Mouse (Mus musculus) stomach, embryonic 15.5 days (tissue): ENCODE data around the gene Pparg. TPM values are rescaled to one million over a fixed set of nuclear protein-coding genes. Genes with fewer than 3 reads are reported as not detected.

ENCODE experiments used
- ATAC-seq: fragments of 200-750 bp; cut with Nextera tagmentation; 2 replicates; pipeline ENCODE4 v1.8.0; 2017; ENCODE audit warnings: low read depth, moderate number of reproducible peaks, moderate TSS enrichment; ENCODE audit not compliant: insufficient read depth, low FRiP score
- H3K27ac ChIP-seq: fragments of 300-500 bp; sonication (generic); 2 replicates; pipeline ENCODE4 v1.5.1; 2015; ENCODE audit warnings: mild to moderate bottlenecking, inconsistent platforms
- H3K27me3 ChIP-seq: fragments of 300-500 bp; sonication (generic); replicated peaks from 2 replicates; pipeline ENCODE4 v1.6.1; 2015; ENCODE audit warnings: inconsistent platforms
- H3K36me3 ChIP-seq: fragments of 300-500 bp; sonication (generic); 2 replicates; pipeline ENCODE4 v1.6.1; 2015; ENCODE audit warnings: inconsistent platforms
- H3K4me1 ChIP-seq: fragments of 300-500 bp; sonication (generic); 2 replicates; pipeline ENCODE4 v1.6.1; 2015; ENCODE audit warnings: inconsistent platforms
- H3K4me2 ChIP-seq: fragments of 300-500 bp; sonication (generic); 2 replicates; pipeline ENCODE4 v1.6.1; 2015; ENCODE audit warnings: mild to moderate bottlenecking, inconsistent platforms
- H3K4me3 ChIP-seq: fragments of 300-500 bp; sonication (generic); replicated peaks from 2 replicates; pipeline ENCODE4 v1.5.1; 2015; ENCODE audit warnings: inconsistent platforms
- H3K9ac ChIP-seq: fragments of 300-500 bp; sonication (generic); 2 replicates; pipeline ENCODE4 v1.6.1; 2015; ENCODE audit warnings: inconsistent platforms
- H3K9me3 ChIP-seq: fragments of 300-500 bp; sonication (generic); 2 replicates; pipeline ENCODE4 v1.6.1; 2016; ENCODE audit warnings: inconsistent platforms
- WGBS: fragments of 180-500 bp; shearing (Covaris S2); methylation state at CpG from one replicate; pipeline ENCODE4 v1.1.7; 2015; 5-methylcytosine and 5-hydroxymethylcytosine counted together
- polyA plus RNA-seq: library from polyadenylated mRNA; unstranded; fragments of >200 nt; fragmentation: Nextera tagmentation; extraction: Ambion mirVana; gene quantifications from 2 replicates; pipeline ENCODE4 v1.2.1, GENCODE M21; 2015

Pparg gene
- polyA plus RNA-seq: 15.6 and 17.1 TPM in 2 replicates

DNA sequence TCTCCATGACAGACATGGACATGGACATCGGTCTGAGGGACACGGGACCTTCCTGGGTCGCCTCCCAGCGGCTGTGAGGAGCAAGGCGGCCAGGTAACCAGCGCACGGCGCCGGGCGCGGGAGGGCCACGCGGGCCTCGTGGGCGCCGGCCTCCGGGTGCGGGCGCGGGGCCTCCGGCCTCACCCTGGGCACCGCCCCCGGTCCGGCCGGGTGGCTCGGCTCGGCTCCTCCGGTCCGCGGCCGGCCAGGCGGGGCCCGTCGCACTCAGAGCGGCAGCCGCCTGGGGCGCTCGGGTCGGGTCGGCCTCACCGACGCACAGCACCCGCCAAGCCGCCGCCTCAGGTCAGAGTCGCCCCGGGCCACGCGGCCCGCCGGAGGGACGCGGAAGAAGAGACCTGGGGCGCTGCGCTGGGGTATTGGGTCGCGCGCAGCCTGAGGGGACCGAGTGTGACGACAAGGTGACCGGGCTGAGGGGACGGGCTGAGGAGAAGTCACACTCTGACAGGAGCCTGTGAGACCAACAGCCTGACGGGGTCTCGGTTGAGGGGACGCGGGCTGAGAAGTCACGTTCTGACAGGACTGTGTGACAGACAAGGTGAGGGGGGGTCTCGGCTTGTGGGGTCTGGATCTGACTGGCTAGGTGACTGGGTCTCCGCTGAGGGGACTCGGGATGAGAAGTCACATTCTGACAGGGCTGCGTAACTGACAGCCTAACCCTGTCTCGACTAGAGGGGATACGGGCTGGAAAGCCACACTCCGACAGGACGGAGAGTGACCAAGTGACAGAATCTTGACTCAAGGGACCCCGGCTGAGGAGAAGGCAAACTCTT lies at the start of gene Pparg:
Gene Pparg (plus strand): TSS at position 176 of the 830 bp plus-strand sequence.
- no peaks in the 10 kb centered on the region for H3K36me3 ChIP-seq
- no peaks in the 10 kb centered on the region; the same call in 1 of the 2 replicates for H3K27me3 ChIP-seq
- peak within 1 kb of the TSS; percentile 40; the same call in 1 of the 2 replicates for H3K27ac ChIP-seq
- H3K9ac ChIP-seq: peak within 1 kb of the TSS; percentile 51
- ATAC-seq: peak; percentile 77
- no peaks in the 10 kb centered on the region for H3K9me3 ChIP-seq
- WGBS: under 1% methylated on average over 76 of the region's 76 CpGs
- peak within 1 kb of the TSS; percentile 98 for H3K4me2 ChIP-seq
- 0 out of 2 replicates have a peak, but pooled peaks cover 11% of the 10 kb centered on the region for H3K4me1 ChIP-seq
- peak within 1 kb of the TSS; percentile 60 for H3K4me3 ChIP-seq

DNA sequence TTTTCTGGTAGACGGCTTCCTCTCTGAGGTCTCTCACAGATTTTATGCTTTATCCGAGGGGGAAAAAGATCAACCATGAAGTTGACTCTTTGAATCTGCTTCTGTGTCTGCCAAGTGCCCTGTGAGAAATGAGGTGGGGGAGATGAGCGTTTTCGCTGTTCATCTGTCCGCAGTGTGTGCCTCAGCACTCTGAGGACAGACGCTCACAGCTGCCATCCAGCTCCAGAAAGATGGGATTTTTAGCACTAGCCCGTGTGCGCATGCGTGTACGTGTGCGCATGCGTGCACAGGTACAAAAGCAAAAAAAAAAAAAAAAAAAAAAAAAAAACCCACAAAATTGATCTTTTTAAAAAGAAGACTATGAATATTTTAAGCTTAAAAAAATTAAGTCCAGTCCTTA lies 48.0 kb upstream of the Pparg start:
- no peak for ATAC-seq
- H3K27ac ChIP-seq: no peak overlapping the region
- WGBS: 67% methylated on average over 12 of the region's 12 CpGs

DNA sequence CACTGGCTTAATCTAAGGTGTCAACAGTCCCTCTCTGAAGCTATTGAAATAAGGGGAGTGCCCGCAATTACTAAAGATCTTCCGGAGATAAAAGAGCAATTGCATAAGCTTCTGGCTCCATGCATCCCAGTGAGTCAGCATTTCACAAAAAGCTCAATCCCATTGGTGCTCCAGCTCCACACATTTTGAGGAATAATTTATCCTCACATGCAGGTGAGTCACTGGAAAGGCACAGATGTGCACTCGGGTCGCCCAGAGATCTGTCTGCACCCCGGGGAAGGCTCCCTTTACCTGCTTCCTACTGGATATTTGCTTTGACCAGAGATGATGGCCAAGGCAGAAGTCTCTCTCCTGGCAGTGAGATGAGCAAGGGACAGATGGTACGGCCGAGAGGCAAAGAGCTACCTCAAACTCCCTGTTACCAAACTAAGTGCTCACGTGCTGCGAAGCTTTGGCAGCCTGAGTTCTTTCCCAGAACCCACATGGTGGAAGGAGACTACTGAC lies 47.5 kb upstream of the Pparg start:
- 0 out of 2 replicates have a peak, but pooled peaks have one; percentile 35 for ATAC-seq
- Histone ChIP-seq H3K4me2 (no peak overlapping the region), H3K9me3 (no peaks in the 10 kb centered on the region), H3K36me3 (no peaks in the 10 kb centered on the region), H3K9ac (no peak overlapping the region), H3K4me3 (no peak overlapping the region), H3K27ac (no peak overlapping the region; the same call in 1 of the 2 replicates), H3K27me3 (no peaks in the 10 kb centered on the region), H3K4me1 (0 out of 2 replicates have a peak, but pooled peaks cover 5% of the 10 kb centered on the region)
- WGBS: 56% methylated on average over 9 of the region's 9 CpGs

More for the DNA sequence above, 48.0 kb upstream of the Pparg start:
- no peak overlapping the region for H3K9ac ChIP-seq
- no peaks in the 10 kb centered on the region for H3K36me3 ChIP-seq
- H3K27me3 ChIP-seq: no peaks in the 10 kb centered on the region
- H3K4me2 ChIP-seq: peak overlapping the region; percentile 16; the same call in 1 of the 2 replicates
- H3K4me1 ChIP-seq: 0 out of 2 replicates have a peak, but pooled peaks cover 5% of the 10 kb centered on the region
- no peak overlapping the region for H3K4me3 ChIP-seq
- no peaks in the 10 kb centered on the region for H3K9me3 ChIP-seq

DNA sequence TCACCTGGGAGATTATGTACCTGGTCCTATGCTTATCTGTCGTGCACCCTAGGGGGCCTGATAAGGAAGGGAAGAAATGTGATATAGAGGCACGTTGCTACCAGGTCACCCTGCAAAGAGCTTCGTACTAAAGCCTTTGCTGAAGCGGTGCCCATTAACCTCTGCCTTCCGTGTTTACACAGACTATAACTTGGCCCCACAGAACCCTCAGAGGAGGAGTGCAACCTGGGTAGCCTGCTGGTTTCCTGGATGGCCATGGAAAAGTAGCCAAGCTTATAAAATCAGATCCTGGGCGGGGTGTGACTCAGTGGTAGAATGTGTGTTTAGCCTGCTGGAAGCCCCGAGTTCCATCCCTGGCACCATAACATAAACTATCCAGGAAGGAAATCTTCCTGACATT lies 46.8 kb upstream of the Pparg start:
- 43% methylated on average over 7 of the region's 7 CpGs for WGBS
- peak; percentile 29; the same call in 1 of the 2 replicates for ATAC-seq
- Histone ChIP-seq H3K4me1 (0 out of 2 replicates have a peak, but pooled peaks cover 5% of the 10 kb centered on the region), H3K27ac (no peak overlapping the region), H3K9me3 (no peaks in the 10 kb centered on the region), H3K9ac (no peak overlapping the region), H3K4me2 (no peak overlapping the region), H3K27me3 (no peaks in the 10 kb centered on the region), H3K36me3 (no peaks in the 10 kb centered on the region), H3K4me3 (no peak overlapping the region)

DNA sequence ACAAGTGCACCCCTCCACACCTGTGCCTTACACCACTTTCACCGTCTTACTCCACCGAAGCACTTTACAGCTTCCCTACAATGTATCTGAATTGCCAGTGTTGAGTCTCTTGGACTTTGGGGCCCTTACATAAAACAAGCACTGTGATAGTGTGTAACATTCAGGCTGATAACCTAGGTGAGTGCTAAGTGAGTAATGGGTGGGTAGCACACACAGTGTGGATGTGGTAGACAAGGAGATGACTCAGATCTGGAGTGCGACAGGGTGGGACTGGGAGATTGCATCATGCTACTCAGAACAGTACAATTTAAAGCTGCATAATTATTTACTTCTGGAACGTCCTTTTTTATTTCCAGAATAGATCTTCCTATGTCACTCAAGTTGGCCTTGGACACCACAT lies 45.0 kb upstream of the Pparg start:
- H3K9me3 ChIP-seq: no peaks in the 10 kb centered on the region
- H3K27me3 ChIP-seq: no peaks in the 10 kb centered on the region
- no peak overlapping the region for H3K9ac ChIP-seq
- 76% methylated on average over 4 of the region's 4 CpGs for WGBS
- ATAC-seq: peak; percentile 73; the same call in 1 of the 2 replicates
- H3K27ac ChIP-seq: no peak overlapping the region
- H3K4me2 ChIP-seq: no peak overlapping the region
- 0 out of 2 replicates have a peak, but pooled peaks cover 5% of the 10 kb centered on the region for H3K4me1 ChIP-seq
- H3K36me3 ChIP-seq: no peaks in the 10 kb centered on the region
- no peak overlapping the region for H3K4me3 ChIP-seq

DNA sequence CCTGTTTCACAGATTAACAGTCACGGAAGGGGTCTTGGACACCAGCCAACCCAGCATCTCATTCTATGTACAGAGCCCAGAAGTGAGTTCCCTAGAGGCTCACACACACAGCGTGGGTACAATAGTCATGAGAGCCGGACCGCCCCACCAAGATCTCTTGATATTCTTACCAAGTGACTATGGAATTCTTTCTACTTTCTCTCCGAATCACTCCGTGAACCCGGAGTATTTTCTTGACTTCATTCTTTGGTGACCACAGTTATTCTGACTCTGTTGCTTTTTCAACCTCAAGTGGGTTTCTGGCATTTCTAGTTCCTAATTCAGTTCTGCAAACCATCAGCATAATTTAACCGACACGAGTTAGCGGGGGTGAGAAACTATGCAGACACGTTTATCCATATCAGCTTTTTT lies 43.9 kb upstream of the Pparg start:
- 61% methylated on average over 11 of the region's 11 CpGs for WGBS
- no peak overlapping the region for H3K4me3 ChIP-seq
- no peaks in the 10 kb centered on the region for H3K27me3 ChIP-seq
- no peaks in the 10 kb centered on the region for H3K9me3 ChIP-seq
- H3K36me3 ChIP-seq: no peaks in the 10 kb centered on the region
- 0 out of 2 replicates have a peak, but pooled peaks cover 5% of the 10 kb centered on the region for H3K4me1 ChIP-seq
- no peak for ATAC-seq
- no peak overlapping the region for H3K4me2 ChIP-seq
- no peak overlapping the region for H3K9ac ChIP-seq
- H3K27ac ChIP-seq: no peak overlapping the region

DNA sequence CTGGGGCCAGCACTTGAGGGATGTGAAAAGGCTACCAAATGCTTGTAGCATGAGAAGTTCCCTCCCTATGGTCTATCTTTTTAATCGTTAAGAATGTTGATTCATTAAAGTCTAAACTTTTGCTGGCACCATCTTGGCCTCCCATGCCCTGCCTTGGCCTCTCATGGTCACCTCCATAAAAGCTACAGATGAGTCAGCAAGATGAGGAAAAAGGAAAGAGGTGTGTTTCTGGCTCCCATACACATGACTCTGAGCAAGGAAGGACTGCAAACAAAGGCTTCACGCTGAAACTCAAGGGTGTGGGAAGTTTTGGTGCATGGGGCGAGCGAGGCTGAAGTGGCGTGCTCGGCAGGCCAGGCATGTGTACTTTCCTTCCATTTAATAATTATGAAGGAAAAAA lies 41.9 kb upstream of the Pparg start:
- WGBS: 63% methylated on average over 6 of the region's 6 CpGs
- Histone ChIP-seq H3K36me3 (no peaks in the 10 kb centered on the region), H3K4me2 (no peak overlapping the region), H3K9me3 (no peaks in the 10 kb centered on the region), H3K27me3 (no peaks in the 10 kb centered on the region), H3K4me3 (no peak overlapping the region), H3K9ac (no peak overlapping the region), H3K4me1 (no peaks in the 10 kb centered on the region), H3K27ac (peak overlapping the region; percentile 16; the same call in 1 of the 2 replicates)
- no peak for ATAC-seq

DNA sequence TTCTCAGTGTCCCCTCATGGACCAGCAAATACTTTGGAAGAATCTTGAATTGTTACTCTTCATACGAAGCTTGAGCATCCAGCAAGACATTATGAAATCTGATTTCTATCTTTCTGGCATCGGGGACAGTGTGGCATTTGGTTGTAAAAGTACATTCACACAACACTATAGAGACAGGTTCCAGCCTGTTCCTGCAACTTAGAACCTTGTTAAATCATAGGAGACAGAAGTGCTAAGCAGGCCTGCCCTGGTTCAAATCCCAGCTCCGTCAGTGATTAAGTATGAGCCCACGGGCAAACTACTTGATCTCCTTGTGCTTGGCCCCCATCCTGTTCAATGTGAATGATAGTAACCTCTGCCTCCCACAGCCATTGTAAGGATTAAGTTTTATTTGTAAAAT lies 41.1 kb upstream of the Pparg start:
- no peaks in the 10 kb centered on the region for H3K27me3 ChIP-seq
- no peak overlapping the region for H3K27ac ChIP-seq
- H3K36me3 ChIP-seq: no peaks in the 10 kb centered on the region
- H3K4me1 ChIP-seq: no peaks in the 10 kb centered on the region
- H3K4me3 ChIP-seq: no peak overlapping the region
- no peak for ATAC-seq
- H3K4me2 ChIP-seq: no peak overlapping the region
- H3K9me3 ChIP-seq: no peaks in the 10 kb centered on the region
- 76% methylated on average over 4 of the region's 4 CpGs for WGBS
- H3K9ac ChIP-seq: no peak overlapping the region

DNA sequence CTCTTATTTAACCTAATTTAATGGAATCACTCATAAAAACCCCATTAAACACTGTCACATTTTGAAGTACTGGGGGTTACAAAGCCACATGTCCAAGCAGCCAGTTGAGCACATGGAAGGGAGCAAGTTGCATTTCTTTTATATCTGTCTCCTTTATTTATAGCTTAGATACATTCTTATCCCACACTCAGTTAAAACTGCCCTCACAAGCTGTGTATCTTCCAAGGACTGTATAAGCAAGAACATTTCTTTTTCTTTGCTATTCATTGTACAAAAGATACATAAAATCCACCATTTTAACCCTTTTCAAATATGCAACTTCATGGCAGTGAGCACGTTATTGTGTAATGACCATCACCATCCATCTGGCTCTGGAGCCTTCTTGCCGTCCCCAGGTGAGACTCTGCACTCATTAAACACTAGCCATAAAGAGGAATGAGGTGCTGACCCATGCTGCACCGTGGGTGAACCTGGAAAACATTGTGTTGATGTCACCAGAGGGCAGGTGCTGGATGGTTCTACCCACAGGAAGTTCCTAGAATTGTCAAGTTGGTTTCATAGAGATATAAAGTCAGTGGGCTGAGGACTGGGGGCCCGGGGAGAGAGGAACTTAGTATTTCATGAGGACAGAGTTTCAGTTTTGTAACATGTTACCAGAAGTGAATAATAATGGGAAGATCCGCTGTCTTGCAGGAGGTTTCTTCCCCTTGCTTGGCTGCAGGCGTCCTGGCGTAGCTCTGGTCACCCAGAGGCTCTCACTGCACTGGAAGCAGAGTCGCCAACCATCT lies 39.6 kb upstream of the Pparg start:
- H3K4me2 ChIP-seq: no peak overlapping the region
- H3K27me3 ChIP-seq: no peaks in the 10 kb centered on the region
- H3K36me3 ChIP-seq: no peaks in the 10 kb centered on the region
- no peak overlapping the region for H3K4me3 ChIP-seq
- no peaks in the 10 kb centered on the region for H3K9me3 ChIP-seq
- no peak for ATAC-seq
- no peaks in the 10 kb centered on the region for H3K4me1 ChIP-seq
- H3K9ac ChIP-seq: no peak overlapping the region
- 79% methylated on average over 8 of the region's 8 CpGs for WGBS
- H3K27ac ChIP-seq: no peak overlapping the region

DNA sequence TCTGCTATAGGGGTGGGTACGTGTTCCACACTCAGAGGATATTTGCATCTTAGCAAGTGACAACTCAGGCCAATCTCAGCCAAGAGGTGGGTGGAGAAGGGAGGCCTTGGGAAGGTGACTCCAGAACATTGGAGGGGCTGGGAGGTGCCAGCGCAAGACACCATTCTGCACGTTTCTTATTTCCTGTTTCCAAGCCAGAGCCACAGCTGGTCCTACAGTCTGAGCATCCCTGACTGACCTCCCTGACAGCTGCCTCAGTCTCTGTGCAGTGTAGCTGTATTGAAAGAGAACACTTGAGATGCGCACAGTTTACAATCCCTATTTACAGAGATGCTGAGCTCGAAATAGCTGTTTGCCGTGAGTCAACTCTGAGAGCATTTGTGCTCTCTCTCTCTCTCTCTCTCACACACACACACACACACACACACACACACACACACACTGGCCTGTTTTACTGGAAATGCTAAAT lies 38.8 kb upstream of the Pparg start:
- no peak for ATAC-seq
- no peak overlapping the region for H3K4me2 ChIP-seq
- no peak overlapping the region for H3K4me3 ChIP-seq
- H3K4me1 ChIP-seq: no peaks in the 10 kb centered on the region
- H3K27me3 ChIP-seq: no peaks in the 10 kb centered on the region
- no peaks in the 10 kb centered on the region for H3K36me3 ChIP-seq
- WGBS: 59% methylated on average over 6 of the region's 6 CpGs
- no peak overlapping the region for H3K27ac ChIP-seq
- no peaks in the 10 kb centered on the region for H3K9me3 ChIP-seq
- H3K9ac ChIP-seq: no peak overlapping the region

DNA sequence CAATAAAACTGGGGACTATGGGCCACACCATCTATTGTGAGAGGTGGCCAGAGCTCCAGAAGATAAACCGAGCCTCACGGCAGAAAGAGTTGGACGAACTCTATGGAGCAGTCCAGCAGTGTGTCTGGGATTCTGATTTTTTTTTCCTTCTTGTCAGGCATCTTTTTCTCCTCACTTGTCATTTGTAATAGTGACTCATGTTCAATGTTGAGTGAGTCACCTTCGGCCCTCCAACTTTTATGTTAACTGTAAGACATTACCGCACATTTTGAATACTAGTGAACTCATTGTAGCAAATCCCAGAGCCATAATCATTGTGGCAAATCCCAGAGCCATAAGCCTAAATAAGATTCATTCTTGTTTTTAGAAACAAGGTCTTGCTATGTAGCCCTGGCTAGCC lies 37.8 kb upstream of the Pparg start:
- no peak overlapping the region for H3K27ac ChIP-seq
- ATAC-seq: no peak
- 92% methylated on average over 5 of the region's 5 CpGs for WGBS
- no peaks in the 10 kb centered on the region for H3K27me3 ChIP-seq
- H3K9ac ChIP-seq: no peak overlapping the region
- no peaks in the 10 kb centered on the region for H3K9me3 ChIP-seq
- no peak overlapping the region for H3K4me2 ChIP-seq
- H3K36me3 ChIP-seq: no peaks in the 10 kb centered on the region
- no peaks in the 10 kb centered on the region for H3K4me1 ChIP-seq
- no peak overlapping the region for H3K4me3 ChIP-seq
